Mouse (Mus musculus): Measurements from ENCODE around the gene Sag. TPM values are rescaled to one million over a fixed set of nuclear protein-coding genes. Genes with fewer than 3 reads are reported as not detected.

Sag gene
- polyA plus RNA-seq, 1 experiment from 2014 or later = 2.7 TPM

DNA sequence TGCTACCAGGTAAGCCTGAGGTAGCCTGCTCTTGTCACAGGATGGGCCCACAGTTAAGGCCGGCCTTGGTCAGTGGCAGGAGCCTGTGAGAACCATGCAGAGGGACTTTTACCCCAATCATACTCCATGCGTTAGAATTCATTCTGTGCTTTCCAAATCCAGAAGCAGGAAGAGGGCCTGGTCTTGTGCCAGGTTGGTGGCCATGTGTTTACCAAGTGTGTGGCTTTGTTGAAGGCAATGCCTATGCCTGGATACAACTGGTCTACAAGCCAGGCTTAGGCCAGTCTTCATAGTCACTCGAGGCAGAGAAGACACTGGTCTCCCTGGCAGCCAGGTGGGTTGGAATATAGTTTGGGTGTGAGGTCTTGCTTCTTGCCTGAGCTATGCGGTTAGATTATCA is 88.2 kb downstream of the Sag start:
- Histone ChIP-seq H3K9ac (no peak overlapping the region), H3K4me3 (replicated peaks) (no peak overlapping the region), H3K4me2 (no peak overlapping the region), H3K4me1 (peaks cover 3% of the 10 kb centered on the region; the same call in 1 of the 2 replicates), H3K36me3 (replicated peaks) (no peaks in the 10 kb centered on the region), H3K27ac (no peak overlapping the region), H3K27me3 (no peaks in the 10 kb centered on the region), H3K9me3 (no peaks in the 10 kb centered on the region)
- WGBS = 90% methylated on average over 4 of the region's 4 CpGs
- no peak for ATAC-seq (ENCODE audit: low FRiP score)

DNA sequence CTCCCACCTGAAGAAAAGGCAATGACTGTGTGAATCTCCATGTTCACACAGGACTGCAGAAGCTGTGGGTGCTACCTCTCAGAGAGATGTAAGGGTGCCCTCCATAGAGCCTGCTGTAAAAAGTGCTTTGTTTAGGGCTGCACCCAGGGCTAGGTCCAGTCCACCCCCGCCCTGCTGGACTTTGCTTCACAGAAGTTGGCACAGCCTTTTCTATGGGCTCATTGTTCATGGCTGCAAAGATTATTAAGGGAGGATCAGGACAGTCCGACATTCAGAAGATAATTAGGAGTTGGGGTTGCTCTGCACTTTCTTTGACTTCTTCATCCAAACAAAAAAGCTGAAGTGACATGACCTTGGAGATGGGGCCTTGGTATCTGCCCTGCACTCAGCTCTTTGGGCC is 89.0 kb downstream of the Sag start:
- Histone ChIP-seq H3K4me3 (replicated peaks) (no peak overlapping the region), H3K4me1 (peaks cover 3% of the 10 kb centered on the region; the same call in 1 of the 2 replicates), H3K9me3 (no peaks in the 10 kb centered on the region), H3K27me3 (no peaks in the 10 kb centered on the region), H3K9ac (no peak overlapping the region), H3K36me3 (replicated peaks) (no peaks in the 10 kb centered on the region), H3K4me2 (no peak overlapping the region), H3K27ac (no peak overlapping the region)
- 44% methylated on average over 2 of the region's 2 CpGs for WGBS
- no peak for ATAC-seq (ENCODE audit: low FRiP score)

DNA sequence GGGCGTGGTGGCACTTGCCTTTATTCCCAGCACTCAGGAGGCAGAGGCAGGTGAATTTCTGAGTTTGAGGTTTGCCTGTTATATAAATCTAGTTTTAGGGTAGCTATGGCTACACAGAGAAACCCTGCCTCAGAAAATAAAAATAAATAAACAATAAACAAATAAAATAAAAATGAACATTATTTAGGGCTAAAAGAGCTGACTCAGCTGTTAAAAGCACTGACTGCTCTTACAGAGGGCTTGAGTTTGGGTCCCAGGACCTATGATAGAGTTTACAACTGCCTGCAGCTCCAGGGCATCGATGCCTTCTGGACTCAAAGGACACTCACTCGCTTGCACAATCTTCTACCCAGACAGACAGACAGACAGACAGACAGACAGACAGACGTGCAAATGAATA is 89.9 kb downstream of the Sag start:
- no peak for ATAC-seq (ENCODE audit: low FRiP score)
- H3K4me1 ChIP-seq = peaks cover 3% of the 10 kb centered on the region; the same call in 1 of the 2 replicates
- 94% methylated on average over 4 of the region's 4 CpGs for WGBS

More for the DNA sequence above, 89.9 kb downstream of the Sag start:
- Histone ChIP-seq H3K27ac (no peak overlapping the region), H3K4me2 (no peak overlapping the region), H3K4me3 (replicated peaks) (no peak overlapping the region), H3K9me3 (no peaks in the 10 kb centered on the region), H3K36me3 (replicated peaks) (no peaks in the 10 kb centered on the region), H3K9ac (no peak overlapping the region), H3K27me3 (no peaks in the 10 kb centered on the region)

Other genes starting within 250 kb of the Sag start
- 2.2 and 3.0 TPM in 2 replicates for gene Ngef, start 229.8 kb upstream of the Sag start, polyA plus RNA-seq (2016; fragmentation: Nextera tagmentation; extraction: Ambion mirVana)
- 2.6 and 3.8 TPM in 2 replicates for gene Inpp5d, start 183.4 kb upstream of the Sag start, polyA plus RNA-seq (2016; fragmentation: Nextera tagmentation; extraction: Ambion mirVana)
- gene Atg16l1, start 47.8 kb upstream of the Sag start, polyA plus RNA-seq (2016; fragmentation: Nextera tagmentation; extraction: Ambion mirVana) = 46.6 and 51.4 TPM in 2 replicates
- gene Dgkd, start 49.6 kb downstream of the Sag start, polyA plus RNA-seq (2016; fragmentation: Nextera tagmentation; extraction: Ambion mirVana) = 43.2 and 45.8 TPM in 2 replicates
- 39.8 and 40.1 TPM in 2 replicates for gene Usp40, start 204.9 kb downstream of the Sag start, polyA plus RNA-seq (2016; fragmentation: Nextera tagmentation; extraction: Ambion mirVana)

Measured in forebrain, embryonic 12.5 days (tissue).